Mouse (Mus musculus) G1E (cell line): ENCODE results near the gene Ift43. TPM values are rescaled to one million over a fixed set of nuclear protein-coding genes. Genes with fewer than 3 reads are reported as not detected.

Source experiments
- ATAC-seq: 2 replicates; pipeline ENCODE4 v1.8.0; 2016; ENCODE audit warnings: mild to moderate bottlenecking; ENCODE audit not compliant: insufficient number of reproducible peaks, poor library complexity, low FRiP score, severe bottlenecking; ENCODE audit errors: extremely low read depth
- DNase-seq: peaks from one replicate; pipeline ENCODE4 v3.0.0; 2012; ENCODE audit warnings: low spot score
- H3K27me3 ChIP-seq: 2 replicates; pipeline ENCODE4 v1.6.1; 2012; ENCODE audit warnings: mild to moderate bottlenecking, low read length, inconsistent platforms; ENCODE audit not compliant: insufficient read depth
- H3K36me3 ChIP-seq: replicated peaks from 2 replicates; pipeline ENCODE3; 2012; ENCODE audit warnings: mild to moderate bottlenecking, inconsistent platforms
- H3K4me1 ChIP-seq: 2 replicates; pipeline ENCODE4 v1.6.1; 2012; ENCODE audit warnings: low read depth, low read length, inconsistent platforms, mixed read lengths; ENCODE audit not compliant: insufficient read depth
- H3K4me3 ChIP-seq: 2 replicates; pipeline ENCODE4 v1.5.1; 2012; ENCODE audit warnings: low read depth, mild to moderate bottlenecking, inconsistent platforms, low read length, moderate library complexity, mixed read lengths
- H3K9me3 ChIP-seq: replicated peaks from 2 replicates; pipeline ENCODE4 v1.6.1; 2012; ENCODE audit warnings: inconsistent platforms
- CTCF ChIP-seq: IDR thresholded peaks from 2 replicates; pipeline ENCODE4 v1.5.1; 2012; ENCODE audit warnings: low read depth, low read length, inconsistent platforms, mixed read lengths
- GATA1 ChIP-seq: IDR thresholded peaks from 2 replicates; pipeline ENCODE4 v1.6.1; 2012; ENCODE audit warnings: borderline replicate concordance, low read length, inconsistent platforms, mixed read lengths
- GATA2 ChIP-seq: IDR thresholded peaks from 2 replicates; pipeline ENCODE4 v1.6.1; 2012; ENCODE audit warnings: low read depth, low read length, inconsistent platforms, borderline replicate concordance
- POLR2AphosphoS5 ChIP-seq: IDR thresholded peaks from 2 replicates; pipeline ENCODE4 v1.6.1; 2012; ENCODE audit warnings: low read depth, low read length, inconsistent platforms; ENCODE audit not compliant: insufficient replicate concordance
- TAL1 ChIP-seq: conservative IDR thresholded peaks from 2 replicates; pipeline ENCODE4 v1.6.1; 2012; ENCODE audit warnings: low read depth, low read length, inconsistent platforms, mixed read lengths
- polyA plus RNA-seq: library from polyadenylated mRNA; stranded (reverse); fragments of >175 nt; gene quantifications from 2 replicates; pipeline ENCODE4 v1.2.3, GENCODE M21; 2012
- total RNA-seq, 2 experiments: library from RNA; stranded (forward) in 1 of 2; stranded (reverse) in 1 of 2; fragments of 200-1000 nt in 1 of 2; fragments of >200 nt in 1 of 2; fragmentation: Nextera tagmentation in 1 of 2; gene quantifications; 2 replicates each; pipeline ENCODE4 v1.2.3; 2014 to 2017

Gene Ift43
- total and polyA plus RNA-seq, 3 experiments = 0.09 to 0.93 TPM; not detected in 1

DNA sequence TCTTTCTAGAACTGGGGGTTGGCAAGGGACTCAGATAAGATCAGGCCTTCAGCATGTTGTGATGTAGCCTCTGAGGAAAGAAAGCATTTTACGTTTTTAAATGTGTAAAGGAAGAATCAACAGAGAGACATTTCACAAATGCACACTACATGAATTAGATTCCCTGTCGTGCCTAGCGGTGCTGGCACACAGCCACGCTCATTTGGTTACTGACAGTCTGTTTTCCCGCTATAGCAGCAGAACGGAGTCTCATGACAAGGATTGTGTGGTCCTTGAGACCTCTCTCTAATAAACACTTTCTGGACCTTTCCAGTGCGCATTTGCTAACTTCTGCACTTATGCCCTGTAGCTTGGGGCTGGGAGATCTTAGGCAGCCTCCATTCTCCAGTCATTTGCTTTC lies 96.9 kb downstream of the Ift43 start:
- TF ChIP-seq GATA2 (no peak), CTCF (no peak), POLR2AphosphoS5 (no peak), TAL1 (no peak), GATA1 (no peak)

DNA sequence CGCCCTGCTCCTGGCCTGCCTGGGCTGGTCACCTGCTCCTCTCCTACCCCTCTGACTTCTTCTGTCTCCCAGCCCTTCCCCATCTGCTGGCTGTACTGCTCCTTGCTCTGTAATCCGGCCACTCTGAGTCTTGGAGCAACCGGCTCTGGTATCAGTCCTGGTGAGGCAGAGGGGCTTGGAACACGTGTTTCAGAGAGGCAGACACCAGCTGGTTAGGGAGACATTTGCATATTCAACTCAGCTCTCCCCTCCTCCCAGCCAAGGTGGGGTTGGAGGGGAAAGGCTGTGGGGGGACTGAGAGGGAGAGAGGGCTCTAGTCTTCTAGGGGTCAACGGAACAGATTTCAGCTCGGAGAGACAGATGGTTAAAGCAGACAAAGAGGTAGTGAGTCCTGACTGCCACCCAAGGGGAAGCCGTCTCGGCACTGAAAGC lies 99.0 kb downstream of the Ift43 start:
- Histone ChIP-seq H3K9me3 (no peaks in the 10 kb centered on the region), H3K27me3 (peaks cover 8% of the 10 kb centered on the region; the same call in 1 of the 2 replicates), H3K4me1 (no peaks in the 10 kb centered on the region), H3K4me3 (no peak overlapping the region), H3K36me3 (no peaks in the 10 kb centered on the region)
- no peak for ATAC-seq
- DNase-seq = no peak
- TF ChIP-seq CTCF (no peak), TAL1 (no peak), GATA1 (no peak), POLR2AphosphoS5 (no peak), GATA2 (no peak)

More for the DNA sequence above, 96.9 kb downstream of the Ift43 start:
- DNase-seq (no peak), ATAC-seq (no peak)
- no peaks in the 10 kb centered on the region for H3K36me3 ChIP-seq
- no peaks in the 10 kb centered on the region for H3K4me1 ChIP-seq
- no peaks in the 10 kb centered on the region for H3K9me3 ChIP-seq
- H3K27me3 ChIP-seq = peaks cover 12% of the 10 kb centered on the region; the same call in 1 of the 2 replicates
- H3K4me3 ChIP-seq = no peak overlapping the region

DNA sequence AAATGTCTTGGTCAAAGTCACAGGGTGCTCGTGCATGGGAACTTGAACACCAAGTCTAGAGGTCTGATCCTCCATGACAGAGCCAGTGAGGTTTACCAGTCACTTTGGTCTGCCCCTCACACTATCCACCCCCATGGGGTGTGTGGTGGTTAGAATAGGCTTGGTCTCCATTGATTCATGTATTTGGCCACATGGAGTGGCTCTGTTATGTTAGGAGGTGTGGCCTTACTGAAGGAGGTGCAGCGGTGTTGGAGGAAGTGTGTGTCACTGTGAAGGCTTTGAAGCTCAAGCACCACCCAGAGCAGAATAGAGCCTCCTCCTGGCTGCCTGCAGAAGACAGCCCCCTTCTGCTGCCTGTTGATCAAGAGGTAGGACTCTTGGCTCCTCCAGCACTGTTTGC lies 99.5 kb downstream of the Ift43 start:
- DNase-seq = no peak
- no peaks in the 10 kb centered on the region for H3K9me3 ChIP-seq
- no peak overlapping the region for H3K4me3 ChIP-seq
- H3K36me3 ChIP-seq = no peaks in the 10 kb centered on the region
- TF ChIP-seq TAL1 (no peak), GATA1 (no peak), GATA2 (no peak), POLR2AphosphoS5 (no peak), CTCF (no peak)
- ATAC-seq = no peak
- H3K4me1 ChIP-seq = no peaks in the 10 kb centered on the region
- peaks cover 10% of the 10 kb centered on the region; the same call in 1 of the 2 replicates for H3K27me3 ChIP-seq

DNA sequence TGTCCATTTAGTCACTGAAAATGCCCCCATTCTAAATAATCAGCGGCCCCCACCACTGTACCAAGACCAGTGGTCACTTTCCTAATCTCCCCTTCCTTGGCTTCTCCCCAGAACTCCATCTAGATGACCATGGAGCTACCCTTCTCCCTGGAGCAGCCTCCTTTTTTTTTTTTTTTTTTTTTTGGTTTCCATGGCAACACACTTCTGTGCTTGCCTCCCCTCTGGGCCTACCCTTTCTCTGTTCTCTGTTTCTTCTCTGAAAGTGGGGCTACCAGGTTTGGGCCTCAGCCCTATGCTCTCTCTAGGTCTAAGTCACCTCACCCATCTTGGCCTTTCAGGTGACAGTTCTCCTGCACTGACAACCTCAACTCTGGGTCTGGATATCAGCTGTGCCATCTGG lies 100.1 kb downstream of the Ift43 start:
- ATAC-seq (no peak), DNase-seq (no peak)
- H3K4me1 ChIP-seq = no peaks in the 10 kb centered on the region
- no peaks in the 10 kb centered on the region for H3K9me3 ChIP-seq
- TF ChIP-seq POLR2AphosphoS5 (no peak), GATA1 (no peak), GATA2 (no peak), CTCF (no peak), TAL1 (no peak)
- H3K36me3 ChIP-seq = no peaks in the 10 kb centered on the region
- H3K27me3 ChIP-seq = peaks cover 13% of the 10 kb centered on the region; the same call in 1 of the 2 replicates
- no peak overlapping the region for H3K4me3 ChIP-seq

DNA sequence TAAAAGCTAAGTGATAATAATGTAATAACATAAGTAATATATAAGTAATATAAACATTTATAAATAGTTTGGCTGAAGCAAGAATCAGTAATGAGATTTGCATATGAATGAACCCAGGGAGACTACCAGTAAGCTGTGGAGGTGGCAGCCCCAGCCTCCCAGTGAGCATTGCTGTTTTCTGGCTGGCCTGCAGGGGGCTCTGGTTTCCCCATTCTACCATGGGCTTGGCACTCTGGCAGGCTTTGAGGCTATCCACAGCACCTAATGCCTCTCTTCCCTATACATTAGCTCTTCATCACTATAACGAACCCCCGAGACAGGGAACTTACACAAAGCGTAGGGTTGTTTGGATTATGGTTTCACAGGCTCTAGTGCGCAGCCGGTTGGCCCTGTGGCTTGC lies 105.8 kb downstream of the Ift43 start:
- DNase-seq (peak; percentile 37), ATAC-seq (no peak)
- H3K9me3 ChIP-seq = no peaks in the 10 kb centered on the region
- no peaks in the 10 kb centered on the region for H3K36me3 ChIP-seq
- no peaks in the 10 kb centered on the region for H3K4me1 ChIP-seq
- TF ChIP-seq TAL1 (no peak), GATA1 (no peak), CTCF (peak; percentile 22; the same call in 1 of the 2 replicates)
- H3K27me3 ChIP-seq = peaks cover 17% of the 10 kb centered on the region; the same call in 1 of the 2 replicates
- no peak overlapping the region for H3K4me3 ChIP-seq

DNA sequence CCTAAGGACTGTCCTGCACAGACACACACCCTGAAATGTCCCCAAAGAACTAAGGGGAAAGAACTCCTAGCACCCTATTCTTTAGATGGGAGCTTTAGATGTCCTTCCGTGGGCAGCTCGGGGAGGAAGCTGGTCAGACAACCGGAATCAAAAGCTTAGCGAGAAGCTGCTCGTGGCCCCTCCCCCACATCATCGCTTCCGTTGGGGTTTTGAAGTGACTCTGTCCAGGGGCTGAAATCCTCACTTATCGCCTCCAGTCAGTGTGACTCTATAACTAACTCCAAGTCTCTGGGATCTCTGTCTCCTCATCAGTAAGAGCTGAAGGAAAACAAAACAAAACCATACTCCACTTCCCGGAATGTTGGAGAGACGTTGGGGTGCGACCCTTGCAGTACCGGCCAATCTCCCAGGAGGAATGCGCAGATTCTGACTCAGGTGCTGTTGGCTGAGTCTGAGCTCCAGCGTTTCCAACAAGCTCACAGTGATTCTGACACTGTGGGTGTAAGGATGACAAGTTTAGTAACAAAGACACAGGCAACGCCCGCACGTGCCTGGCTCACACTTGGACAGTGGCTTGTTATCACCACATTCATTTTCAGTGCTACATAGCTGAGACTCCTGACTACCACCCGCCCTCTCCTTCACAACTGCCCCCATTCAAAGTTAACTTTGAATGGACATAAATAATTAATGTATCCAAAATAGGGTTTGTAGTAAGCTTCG lies 107.4 kb downstream of the Ift43 start:
- Histone ChIP-seq H3K27me3 (peaks cover 14% of the 10 kb centered on the region; the same call in 1 of the 2 replicates), H3K4me1 (no peaks in the 10 kb centered on the region), H3K36me3 (no peaks in the 10 kb centered on the region), H3K9me3 (no peaks in the 10 kb centered on the region), H3K4me3 (no peak overlapping the region)
- ATAC-seq (no peak), DNase-seq (no peak)
- TF ChIP-seq POLR2AphosphoS5 = no peak

DNA sequence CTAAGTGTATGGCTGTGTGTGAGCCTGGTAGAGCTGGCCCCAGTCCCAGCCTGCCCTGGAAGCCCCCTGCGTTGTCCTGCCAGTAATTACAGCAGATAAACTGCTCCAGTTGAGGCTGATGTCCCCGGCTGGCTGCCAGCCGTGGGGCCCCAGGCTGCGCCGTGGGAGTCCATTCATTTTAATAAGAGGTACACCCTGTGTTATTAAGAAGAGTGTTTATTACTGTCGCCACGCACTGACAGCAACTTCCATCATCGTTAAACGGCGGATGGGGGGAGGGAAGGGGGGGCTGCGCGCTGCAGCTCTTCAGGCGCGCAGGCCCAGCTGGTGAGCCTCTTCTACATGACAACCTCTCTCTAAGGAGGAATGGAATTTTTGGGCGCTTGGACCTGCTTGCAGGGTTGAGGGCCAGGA lies 109.7 kb downstream of the Ift43 start:
- Histone ChIP-seq H3K4me3 (no peak overlapping the region), H3K9me3 (no peaks in the 10 kb centered on the region), H3K27me3 (peaks cover 10% of the 10 kb centered on the region; the same call in 1 of the 2 replicates), H3K4me1 (no peaks in the 10 kb centered on the region), H3K36me3 (no peaks in the 10 kb centered on the region)
- TF ChIP-seq GATA2 (no peak), GATA1 (no peak), CTCF (no peak), TAL1 (no peak)
- no peak for DNase-seq
- ATAC-seq = no peak
